Mouse (Mus musculus): ENCODE data around the gene Tbx6.

GRCm38 (mm10) chr7:126741964-126742482, 39.3 kb upstream of the Tbx6 start:
- TF ChIP-seq CTCF (IDR thresholded peaks at IDR 0.05; ENCODE audit: low read depth, low read length) (no peak), POLR2A (IDR thresholded peaks at IDR 0.05; ENCODE audit: insufficient read depth, low read length) (no peak), EP300 (IDR thresholded peaks at IDR 0.05; ENCODE audit: insufficient read depth, low read depth, low read length) (no peak)

Data from ES-Bruce4 (cell line).